Mouse (Mus musculus) heart, postnatal 0 days (tissue): ENCODE data around the gene Psmd11.

ENCODE experiments used
- CTCF ChIP-seq: IDR thresholded peaks from 2 replicates; pipeline ENCODE4 v1.5.1; 2016; ENCODE audit warnings: antibody characterized with exemption, control low read depth, low read depth
- EP300 ChIP-seq: IDR thresholded peaks from 2 replicates; pipeline ENCODE4 v1.6.1; 2016; ENCODE audit warnings: antibody characterized with exemption, low read depth

DNA sequence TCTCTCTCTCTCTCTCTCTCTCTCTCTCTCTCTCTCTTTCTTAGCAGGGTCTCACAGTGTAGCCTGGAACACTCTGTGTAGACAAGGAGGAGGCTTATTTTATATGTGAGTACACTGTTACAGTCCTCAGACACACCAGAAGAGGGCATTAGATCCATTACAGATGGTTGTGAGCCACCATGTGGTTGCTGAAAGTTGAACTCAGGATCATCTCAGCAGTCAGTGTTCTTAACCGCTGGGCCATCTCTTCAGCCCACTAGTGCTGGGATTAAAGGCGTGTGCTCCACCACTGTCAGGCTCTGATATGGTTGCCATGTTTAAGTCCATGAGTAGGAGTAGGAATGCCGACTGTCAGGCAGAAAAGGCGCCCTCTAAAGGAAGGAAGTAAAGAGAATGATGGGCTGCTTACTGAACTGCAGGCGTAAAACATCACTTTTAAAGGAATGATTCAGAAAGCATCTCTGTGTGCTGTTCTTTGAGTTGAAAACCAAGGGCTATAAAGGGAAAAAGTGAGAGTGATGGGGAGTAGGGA, 3.1 kb upstream of the Psmd11 start:
- no peak for TF ChIP-seq CTCF
- no peak for TF ChIP-seq EP300
